Mouse (Mus musculus) CH12.LX (cell line): ENCODE data around the gene Olfr1226. TPM values are rescaled to one million over a fixed set of nuclear protein-coding genes. Genes with fewer than 3 reads are reported as not detected.

Experiments
- DNase-seq: peaks from one replicate; pipeline ENCODE4 v3.0.0-alpha.2; 2013; ENCODE audit errors: extremely low read depth
- H3K27ac ChIP-seq: 2 replicates; pipeline ENCODE4 v1.5.1; 2012; ENCODE audit warnings: low read depth, mild to moderate bottlenecking, control low read depth, moderate library complexity; ENCODE audit not compliant: insufficient read depth
- H3K27me3 ChIP-seq: replicated peaks from 2 replicates; pipeline ENCODE3; 2012; ENCODE audit warnings: inconsistent platforms
- H3K36me3 ChIP-seq, 2 experiments: replicated peaks in 1 of 2; 2 replicates each; pipeline versions ENCODE3 to v1.6.1; 2012; ENCODE audit warnings: inconsistent platforms in 1 of 2, low read length in 1 of 2, mild to moderate bottlenecking in 1 of 2, mixed read lengths in 1 of 2, moderate library complexity in 1 of 2; ENCODE audit not compliant: control insufficient read depth in 1 of 2, insufficient read depth in 1 of 2
- H3K4me1 ChIP-seq, 2 experiments: 2 replicates each; pipeline ENCODE4 v1.6.1; 2012; ENCODE audit warnings: inconsistent platforms in 1 of 2, moderate library complexity in 1 of 2; ENCODE audit not compliant: insufficient read depth in 2 of 2, control insufficient read depth in 1 of 2
- H3K4me2 ChIP-seq: 2 replicates; pipeline ENCODE4 v1.6.1; 2012; ENCODE audit warnings: low read depth, mild to moderate bottlenecking, control low read depth; ENCODE audit not compliant: poor library complexity, insufficient read depth, severe bottlenecking
- H3K4me3 ChIP-seq, 3 experiments: fragments of 150-350 bp in 1 of 3; sonication (generic) in 1 of 3; replicated peaks in 1 of 3; 2 replicates each; pipeline versions ENCODE3 to v1.5.1; 2011 to 2012; ENCODE audit warnings: low read depth in 2 of 3, low read length in 2 of 3, mild to moderate bottlenecking in 2 of 3, moderate library complexity in 2 of 3, control low read depth in 1 of 3, improper control_type of control experiment in 1 of 3, inconsistent platforms in 1 of 3, mixed read lengths in 1 of 3; ENCODE audit not compliant: poor library complexity in 1 of 3
- H3K79me2 ChIP-seq: replicated peaks from 2 replicates; pipeline ENCODE4 v1.6.1; 2012; ENCODE audit warnings: mild to moderate bottlenecking, moderate library complexity; ENCODE audit not compliant: control insufficient read depth, poor library complexity, insufficient read depth, severe bottlenecking; ENCODE audit errors: extremely low read depth
- H3K9ac ChIP-seq: 2 replicates; pipeline ENCODE4 v1.6.1; 2012; ENCODE audit warnings: low read depth, mild to moderate bottlenecking, control low read depth, moderate library complexity; ENCODE audit not compliant: insufficient read depth
- H3K9me3 ChIP-seq: replicated peaks from 2 replicates; pipeline ENCODE3; 2012; ENCODE audit warnings: low read length, inconsistent platforms, mixed read lengths
- CHD2 ChIP-seq: IDR thresholded peaks from 2 replicates; pipeline ENCODE4 v1.6.1; 2011; ENCODE audit warnings: low read length, improper control_type of control experiment
- CTCF ChIP-seq, 2 experiments: IDR thresholded peaks in 1 of 2; conservative IDR thresholded peaks in 1 of 2; 2 replicates each; pipeline ENCODE4 v1.5.1; 2011 to 2012; ENCODE audit warnings: low read depth in 2 of 2, low read length in 2 of 2, improper control_type of control experiment in 1 of 2, inconsistent platforms in 1 of 2, mild to moderate bottlenecking in 1 of 2, moderate library complexity in 1 of 2
- E2F4 ChIP-seq: IDR thresholded peaks from 2 replicates; pipeline ENCODE4 v1.6.1; 2011; ENCODE audit warnings: low read depth, low read length, improper control_type of control experiment; ENCODE audit not compliant: insufficient replicate concordance
- ELF1 ChIP-seq: IDR thresholded peaks from 2 replicates; pipeline ENCODE4 v1.6.1; 2014; ENCODE audit warnings: low read depth, mild to moderate bottlenecking, inconsistent platforms, low read length, improper control_type of control experiment
- ETS1 ChIP-seq: conservative IDR thresholded peaks from 2 replicates; pipeline ENCODE4 v1.6.1; 2012; ENCODE audit warnings: low read depth, mild to moderate bottlenecking, inconsistent platforms, low read length, improper control_type of control experiment, moderate library complexity
- IRF4 ChIP-seq: IDR thresholded peaks from 2 replicates; pipeline ENCODE4 v1.6.1; 2014; ENCODE audit warnings: low read depth, mild to moderate bottlenecking, inconsistent platforms, low read length, improper control_type of control experiment
- MAX ChIP-seq: IDR thresholded peaks from 2 replicates; pipeline ENCODE4 v1.6.1; 2011; ENCODE audit warnings: low read length, improper control_type of control experiment
- MAZ ChIP-seq: IDR thresholded peaks from 2 replicates; pipeline ENCODE4 v1.6.1; 2012; ENCODE audit warnings: low read depth, mild to moderate bottlenecking, inconsistent platforms, low read length, improper control_type of control experiment, moderate library complexity
- MEF2A ChIP-seq: IDR thresholded peaks from 2 replicates; pipeline ENCODE4 v1.6.1; 2014; ENCODE audit warnings: low read depth, mild to moderate bottlenecking, inconsistent platforms, low read length, improper control_type of control experiment, borderline replicate concordance
- MYC ChIP-seq: IDR thresholded peaks from 2 replicates; pipeline ENCODE4 v1.6.1; 2011; ENCODE audit warnings: low read depth, mild to moderate bottlenecking, improper control_type of control experiment, low read length
- NELFE ChIP-seq: IDR thresholded peaks from 2 replicates; pipeline ENCODE4 v1.6.1; 2011; ENCODE audit warnings: low read depth, low read length, improper control_type of control experiment
- NRF1 ChIP-seq: IDR thresholded peaks from 2 replicates; pipeline ENCODE4 v1.6.1; 2014; ENCODE audit warnings: low read depth, mild to moderate bottlenecking, inconsistent platforms, low read length, improper control_type of control experiment, moderate library complexity
- PAX5 ChIP-seq: IDR thresholded peaks from 2 replicates; pipeline ENCODE4 v1.6.1; 2012; ENCODE audit warnings: low read length, inconsistent platforms, mixed read lengths
- POLR2A ChIP-seq: IDR thresholded peaks from 2 replicates; pipeline ENCODE4 v1.6.1; 2011; ENCODE audit warnings: low read depth, mild to moderate bottlenecking, improper control_type of control experiment, low read length
- RAD21 ChIP-seq: IDR thresholded peaks from 2 replicates; pipeline ENCODE4 v1.6.1; 2011; ENCODE audit warnings: low read depth, mild to moderate bottlenecking, low read length, improper control_type of control experiment, moderate library complexity
- SIN3A ChIP-seq: IDR thresholded peaks from 2 replicates; pipeline ENCODE4 v1.6.1; 2012; ENCODE audit warnings: low read length, improper control_type of control experiment, inconsistent platforms
- TBP ChIP-seq: conservative IDR thresholded peaks from 2 replicates; pipeline ENCODE4 v1.6.1; 2011; ENCODE audit warnings: low read depth, low read length, improper control_type of control experiment
- TCF12 ChIP-seq: IDR thresholded peaks from 2 replicates; pipeline ENCODE4 v1.6.1; 2014; ENCODE audit warnings: low read depth, mild to moderate bottlenecking, inconsistent platforms, low read length, improper control_type of control experiment
- UBTF ChIP-seq: IDR thresholded peaks from 2 replicates; pipeline ENCODE4 v1.6.1; 2012; ENCODE audit warnings: low read depth, mild to moderate bottlenecking, inconsistent platforms, low read length, improper control_type of control experiment, moderate library complexity
- ZC3H11A ChIP-seq: IDR thresholded peaks from 2 replicates; pipeline ENCODE4 v1.6.1; 2012; ENCODE audit warnings: low read depth, mild to moderate bottlenecking, inconsistent platforms, low read length, improper control_type of control experiment
- ZKSCAN1 ChIP-seq: IDR thresholded peaks from 2 replicates; pipeline ENCODE4 v1.6.1; 2012; ENCODE audit warnings: low read depth, inconsistent platforms, low read length, improper control_type of control experiment, borderline replicate concordance
- ZMIZ1 ChIP-seq: IDR thresholded peaks from 2 replicates; pipeline ENCODE4 v1.6.1; 2012; ENCODE audit warnings: low read depth, mild to moderate bottlenecking, inconsistent platforms, low read length, improper control_type of control experiment
- dilution Hi-C: fragments of 300-500 bp; cut with MboI; formaldehyde crosslinking; loops from 2 replicates; pipeline ENCODE4 v1.14.3; 2020; ENCODE audit warnings: low sequenced_read_pairs; ENCODE audit not compliant: extremely low pct_unique_long_range_greater_than_20kb, extremely low pct_ligation_motif_present
- in situ Hi-C: fragments of 300-500 bp; cut with MboI; formaldehyde crosslinking; loops from 3 replicates; pipeline ENCODE4 v1.14.3; 2019; ENCODE audit warnings: low sequenced_read_pairs, low pct_ligation_motif_present, low pct_unique_long_range_greater_than_20kb, mixed read lengths
- polyA plus RNA-seq: library from polyadenylated mRNA; unstranded; fragments of >175 nt; gene quantifications from 2 replicates; pipeline ENCODE4 v1.2.1, GENCODE M21; 2012; ENCODE audit warnings: low read depth; ENCODE audit not compliant: insufficient read length
- total RNA-seq, 2 experiments: library from RNA; depleted of rRNA; stranded (reverse); fragments of 300-350 nt in 1 of 2; fragments of >200 nt in 1 of 2; gene quantifications; 2 replicates each; pipeline ENCODE4 v1.2.3; 2012 to 2014

Gene Olfr1226
- total RNA-seq (2012; rRNA removed) (not detected in 2 replicates), total RNA-seq (2014; rRNA removed) (not detected in 2 replicates), polyA plus RNA-seq (not detected in 2 replicates)

DNA sequence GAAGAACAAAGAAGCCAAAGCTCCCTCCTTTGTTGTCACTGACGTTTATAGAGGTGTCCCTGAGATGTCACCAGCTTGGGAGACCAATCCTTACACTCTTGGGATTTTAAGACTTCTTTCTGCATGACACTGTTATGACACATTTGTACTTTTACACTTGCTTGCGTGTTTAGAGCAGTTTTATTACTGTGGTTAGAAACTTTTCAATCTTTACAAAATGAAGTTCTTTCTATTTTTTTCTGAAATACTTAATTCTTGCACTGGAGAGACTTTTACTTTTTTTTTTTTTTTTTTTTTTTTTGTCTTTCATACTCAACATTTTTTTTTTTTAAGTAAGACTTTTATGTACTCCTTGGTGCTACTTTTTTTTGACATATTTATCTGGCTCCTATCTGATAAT lies at the start of gene Olfr1226:
Olfr1226 (minus strand) TSS at position 101 of the 400 bp plus-strand sequence.
- H3K27me3 ChIP-seq, result no peaks in the 10 kb centered on the region
- no peak within 1 kb of the TSS for H3K27ac ChIP-seq
- in situ Hi-C loops, result no loop called here
- H3K36me3 ChIP-seq, result no peaks in the 10 kb centered on the region
- dilution Hi-C loops, result no loop called here
- no peak for DNase-seq
- H3K4me3 ChIP-seq, result no peak within 1 kb of the TSS
- H3K9ac ChIP-seq, result no peak within 1 kb of the TSS
- peaks cover 9% of the 10 kb centered on the region for H3K9me3 ChIP-seq
- H3K4me1 ChIP-seq, result no peaks in the 10 kb centered on the region
- TF ChIP-seq MEF2A (no peak), E2F4 (no peak), SIN3A (no peak), PAX5 (no peak), CHD2 (no peak), RAD21 (no peak), MYC (no peak), ZKSCAN1 (no peak), ZC3H11A (no peak), ELF1 (no peak), NELFE (no peak), ETS1 (no peak), UBTF (no peak), ZMIZ1 (no peak), NRF1 (no peak), MAZ (no peak), POLR2A (no peak), CTCF (conservative IDR thresholded peaks at IDR 0.05 in 1 of 2, IDR thresholded peaks at IDR 0.05 in 1 of 2; ENCODE audit: low read depth in 2 of 2, low read length in 2 of 2) (no peak), TBP (no peak)
- TF ChIP-seq, all 38 proteins: peak for 0
- no peak within 1 kb of the TSS for H3K4me2 ChIP-seq
- H3K79me2 ChIP-seq, result no peaks in the 10 kb centered on the region

GRCm38 (mm10) chr2:89196325-89196982 lies 3.4 kb downstream of the Olfr1226 start:
- dilution Hi-C loops, result no loop called here
- TF ChIP-seq IRF4, result no peak
- TF ChIP-seq ZC3H11A, result no peak
- no peak for TF ChIP-seq E2F4
- TF ChIP-seq MAX, result no peak
- TF ChIP-seq CHD2, result no peak
- TF ChIP-seq TCF12, result no peak
- Histone ChIP-seq H3K4me1 (no peaks in the 10 kb centered on the region), H3K9me3 (peaks cover 6% of the 10 kb centered on the region), H3K27me3 (no peaks in the 10 kb centered on the region), H3K27ac (no peak overlapping the region), H3K9ac (no peak overlapping the region), H3K79me2 (no peaks in the 10 kb centered on the region), H3K36me3 (no peaks in the 10 kb centered on the region), H3K4me2 (no peak overlapping the region), H3K4me3 (no peak overlapping the region)
- in situ Hi-C loops, result no loop called here
- DNase-seq, result no peak
